Mouse (Mus musculus) testis, adult 2 months (tissue): ENCODE measurements around the gene Auh.

ENCODE experiments used
- CTCF ChIP-seq: fragments of 200-500 bp; IDR thresholded peaks from 2 replicates; pipeline ENCODE4 v1.5.1; 2012; ENCODE audit warnings: low read depth, mild to moderate bottlenecking, inconsistent platforms, low read length, moderate library complexity; ENCODE audit not compliant: control insufficient read depth, insufficient read depth, insufficient replicate concordance
- POLR2A ChIP-seq: fragments of 200-500 bp; IDR thresholded peaks from 2 replicates; pipeline ENCODE4 v1.6.1; 2012; ENCODE audit warnings: low read depth, mild to moderate bottlenecking, inconsistent platforms, low read length, moderate library complexity; ENCODE audit not compliant: control insufficient read depth

DNA sequence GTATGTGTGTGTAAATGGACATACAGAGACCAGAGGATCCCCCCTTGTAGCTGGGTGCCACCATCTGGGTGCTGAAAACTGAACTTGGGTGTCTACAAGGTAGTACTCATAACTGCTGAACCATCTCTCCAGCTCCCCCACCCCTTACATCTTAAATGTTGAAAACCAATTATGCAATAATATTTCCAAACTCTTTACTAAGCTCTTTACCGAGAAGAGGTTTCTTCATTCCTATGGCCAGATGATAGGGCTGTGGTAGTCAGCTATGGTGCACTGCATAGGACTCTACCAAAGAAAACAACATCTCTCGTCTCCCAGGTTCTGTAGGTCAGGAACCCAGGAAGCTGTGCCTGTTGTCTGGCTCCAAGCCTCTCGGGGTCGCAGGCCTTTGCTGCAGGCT is 83.9 kb downstream of the Auh start:
- TF ChIP-seq CTCF (no peak), POLR2A (no peak)
